Mouse (Mus musculus) CH12.LX (cell line): ENCODE results near the gene Ifna5.

ENCODE experiments used
- CHD2 ChIP-seq: IDR thresholded peaks from 2 replicates; pipeline ENCODE4 v1.6.1; 2011; ENCODE audit warnings: low read length, improper control_type of control experiment
- CTCF ChIP-seq, 2 experiments: IDR thresholded peaks in 1 of 2; conservative IDR thresholded peaks in 1 of 2; 2 replicates each; pipeline ENCODE4 v1.5.1; 2011 to 2012; ENCODE audit warnings: low read depth in 2 of 2, low read length in 2 of 2, improper control_type of control experiment in 1 of 2, inconsistent platforms in 1 of 2, mild to moderate bottlenecking in 1 of 2, moderate library complexity in 1 of 2
- EP300 ChIP-seq: IDR thresholded peaks from 2 replicates; pipeline ENCODE4 v1.6.1; 2011; ENCODE audit warnings: low read length, improper control_type of control experiment
- JUN ChIP-seq: IDR thresholded peaks from 2 replicates; pipeline ENCODE4 v1.6.1; 2011; ENCODE audit warnings: low read depth, mild to moderate bottlenecking, low read length, improper control_type of control experiment, moderate library complexity; ENCODE audit not compliant: insufficient read depth
- MAZ ChIP-seq: IDR thresholded peaks from 2 replicates; pipeline ENCODE4 v1.6.1; 2012; ENCODE audit warnings: low read depth, mild to moderate bottlenecking, inconsistent platforms, low read length, improper control_type of control experiment, moderate library complexity
- MYC ChIP-seq: IDR thresholded peaks from 2 replicates; pipeline ENCODE4 v1.6.1; 2011; ENCODE audit warnings: low read depth, mild to moderate bottlenecking, improper control_type of control experiment, low read length
- NELFE ChIP-seq: IDR thresholded peaks from 2 replicates; pipeline ENCODE4 v1.6.1; 2011; ENCODE audit warnings: low read depth, low read length, improper control_type of control experiment
- POLR2A ChIP-seq: IDR thresholded peaks from 2 replicates; pipeline ENCODE4 v1.6.1; 2011; ENCODE audit warnings: low read depth, mild to moderate bottlenecking, improper control_type of control experiment, low read length
- SIN3A ChIP-seq: IDR thresholded peaks from 2 replicates; pipeline ENCODE4 v1.6.1; 2012; ENCODE audit warnings: low read length, improper control_type of control experiment, inconsistent platforms
- SMC3 ChIP-seq: IDR thresholded peaks from 2 replicates; pipeline ENCODE4 v1.6.1; 2011; ENCODE audit warnings: low read depth, low read length, improper control_type of control experiment
- USF1 ChIP-seq: IDR thresholded peaks from 2 replicates; pipeline ENCODE4 v1.6.1; 2014; ENCODE audit warnings: low read depth, mild to moderate bottlenecking, inconsistent platforms, low read length, improper control_type of control experiment
- ZC3H11A ChIP-seq: IDR thresholded peaks from 2 replicates; pipeline ENCODE4 v1.6.1; 2012; ENCODE audit warnings: low read depth, mild to moderate bottlenecking, inconsistent platforms, low read length, improper control_type of control experiment
- ZKSCAN1 ChIP-seq: IDR thresholded peaks from 2 replicates; pipeline ENCODE4 v1.6.1; 2012; ENCODE audit warnings: low read depth, inconsistent platforms, low read length, improper control_type of control experiment, borderline replicate concordance
- ZMIZ1 ChIP-seq: IDR thresholded peaks from 2 replicates; pipeline ENCODE4 v1.6.1; 2012; ENCODE audit warnings: low read depth, mild to moderate bottlenecking, inconsistent platforms, low read length, improper control_type of control experiment

GRCm38 (mm10) chr4:88815928-88816327, 19.4 kb upstream of the Ifna5 start, which contains the start of gene Ifna7:
- TF ChIP-seq CTCF (conservative IDR thresholded peaks at IDR 0.05 in 1 of 2, IDR thresholded peaks at IDR 0.05 in 1 of 2; ENCODE audit: low read depth in 2 of 2, low read length in 2 of 2) (no peak), POLR2A (no peak), ZKSCAN1 (no peak), ZMIZ1 (no peak), EP300 (no peak), NELFE (no peak), CHD2 (no peak), ZC3H11A (no peak), MAZ (no peak), USF1 (no peak), SIN3A (no peak), JUN (no peak), MYC (no peak), SMC3 (no peak)
